Mouse (Mus musculus) kidney, adult 2 months (tissue): ENCODE measurements at regions not wholly inside any gene's neighbourhood (a gene's known extent, or its start where the extent isn't known, plus 50 kb on each side); places are given as distances from the start of the nearest gene placed in this dataset.

ENCODE experiments used
- CTCF ChIP-seq: fragments of 200-500 bp; conservative IDR thresholded peaks from 2 replicates; pipeline ENCODE4 v1.5.1; 2011; ENCODE audit warnings: low read depth, mild to moderate bottlenecking, control low read depth, low read length, moderate library complexity, mixed read lengths; ENCODE audit not compliant: insufficient read depth, insufficient read length
- POLR2A ChIP-seq: fragments of 200-500 bp; IDR thresholded peaks from one replicate; pipeline ENCODE4 v1.6.1; 2011; ENCODE audit warnings: low read depth, low read length, control low read depth

GRCm38 (mm10) chr5:43125774-43126536, 107.0 kb upstream of the Cpeb2 start:
- TF ChIP-seq POLR2A, result no peak
- no peak for TF ChIP-seq CTCF
